Mouse (Mus musculus): ENCODE data around the gene Prcp. TPM values are rescaled to one million over a fixed set of nuclear protein-coding genes. Genes with fewer than 3 reads are reported as not detected.
"Not testable (repeated sequence)": the region's sequence is repeated elsewhere in the genome, so short reads cannot be mapped to it uniquely, and the experiment has no call there.

Gene Prcp
- polyA plus RNA-seq, 1 experiment from 2014 or later: 19.7 TPM

GRCm38 (mm10) chr7:92886801-92887200, 12.5 kb downstream of the Prcp start:
- Histone ChIP-seq H3K27me3 (replicated peaks; ENCODE audit: control insufficient read depth, insufficient read depth, low read length) (no peaks in the 10 kb centered on the region), H3K9me3 (ENCODE audit: control insufficient read depth, low read length) (no peaks in the 10 kb centered on the region), H3K4me2 (ENCODE audit: low read length) (no peak overlapping the region), H3K9ac (replicated peaks; ENCODE audit: low read depth, low read length) (no peak overlapping the region), H3K4me3 (replicated peaks; ENCODE audit: low read length) (no peak overlapping the region), H3K27ac (ENCODE audit: low read length) (no peak overlapping the region), H3K36me3 (ENCODE audit: control insufficient read depth, insufficient read depth) (no peaks in the 10 kb centered on the region), H3K4me1 (replicated peaks; ENCODE audit: control insufficient read depth, insufficient read depth, low read length) (no peaks in the 10 kb centered on the region)
- WGBS: 86% methylated on average over 7 of the region's 7 CpGs
- ATAC-seq: no peak

GRCm38 (mm10) chr7:92887230-92887629, 13.0 kb downstream of the Prcp start:
- H3K4me1 ChIP-seq (replicated peaks; ENCODE audit: control insufficient read depth, insufficient read depth, low read length): no peaks in the 10 kb centered on the region
- no peak for ATAC-seq
- H3K4me3 ChIP-seq (replicated peaks; ENCODE audit: low read length): no peak overlapping the region
- H3K9me3 ChIP-seq (ENCODE audit: control insufficient read depth, low read length): no peaks in the 10 kb centered on the region; the same call in 1 of the 2 replicates
- no peak overlapping the region for H3K27ac ChIP-seq (ENCODE audit: low read length)
- no peak overlapping the region for H3K9ac ChIP-seq (replicated peaks; ENCODE audit: low read depth, low read length)
- no peaks in the 10 kb centered on the region for H3K36me3 ChIP-seq (ENCODE audit: control insufficient read depth, insufficient read depth)
- WGBS: 89% methylated on average over 5 of the region's 5 CpGs
- no peaks in the 10 kb centered on the region for H3K27me3 ChIP-seq (replicated peaks; ENCODE audit: control insufficient read depth, insufficient read depth, low read length)
- no peak overlapping the region for H3K4me2 ChIP-seq (ENCODE audit: low read length)

- no peak overlapping the region for H3K4me2 ChIP-seq (ENCODE audit: low read length)
- H3K9me3 ChIP-seq (ENCODE audit: control insufficient read depth, low read length): no peaks in the 10 kb centered on the region; the same call in 1 of the 2 replicates
- H3K4me3 ChIP-seq (replicated peaks; ENCODE audit: low read length): no peak overlapping the region
- H3K9ac ChIP-seq (replicated peaks; ENCODE audit: low read depth, low read length): no peak overlapping the region
- no peak for ATAC-seq
- no peaks in the 10 kb centered on the region for H3K36me3 ChIP-seq (ENCODE audit: control insufficient read depth, insufficient read depth)
- no peaks in the 10 kb centered on the region for H3K27me3 ChIP-seq (replicated peaks; ENCODE audit: control insufficient read depth, insufficient read depth, low read length)
- 57% methylated on average over 1 of the region's 1 CpGs for WGBS
- no peak overlapping the region for H3K27ac ChIP-seq (ENCODE audit: low read length)
- no peaks in the 10 kb centered on the region for H3K4me1 ChIP-seq (replicated peaks; ENCODE audit: control insufficient read depth, insufficient read depth, low read length)
Observed at GRCm38 (mm10) chr7:92890211-92890610, 15.9 kb downstream of the Prcp start.

GRCm38 (mm10) chr7:92890618-92891230, 16.5 kb downstream of the Prcp start:
- Histone ChIP-seq H3K4me1 (replicated peaks; ENCODE audit: control insufficient read depth, insufficient read depth, low read length) (no peaks in the 10 kb centered on the region), H3K9me3 (ENCODE audit: control insufficient read depth, low read length) (no peaks in the 10 kb centered on the region; the same call in 1 of the 2 replicates), H3K27me3 (replicated peaks; ENCODE audit: control insufficient read depth, insufficient read depth, low read length) (no peaks in the 10 kb centered on the region), H3K36me3 (ENCODE audit: control insufficient read depth, insufficient read depth) (no peaks in the 10 kb centered on the region), H3K9ac (replicated peaks; ENCODE audit: low read depth, low read length) (no peak overlapping the region), H3K4me2 (ENCODE audit: low read length) (no peak overlapping the region), H3K27ac (ENCODE audit: low read length) (no peak overlapping the region), H3K4me3 (replicated peaks; ENCODE audit: low read length) (no peak overlapping the region)
- ATAC-seq: no peak
- WGBS: 37% methylated on average over 4 of the region's 4 CpGs

GRCm38 (mm10) chr7:92893478-92893877, 19.2 kb downstream of the Prcp start:
- Histone ChIP-seq H3K9me3 (ENCODE audit: control insufficient read depth, low read length) (no peaks in the 10 kb centered on the region; the same call in 1 of the 2 replicates), H3K36me3 (ENCODE audit: control insufficient read depth, insufficient read depth) (no peaks in the 10 kb centered on the region), H3K9ac (replicated peaks; ENCODE audit: low read depth, low read length) (no peak overlapping the region), H3K27ac (ENCODE audit: low read length) (no peak overlapping the region), H3K4me3 (replicated peaks; ENCODE audit: low read length) (no peak overlapping the region), H3K27me3 (replicated peaks; ENCODE audit: control insufficient read depth, insufficient read depth, low read length) (no peaks in the 10 kb centered on the region), H3K4me2 (ENCODE audit: low read length) (no peak overlapping the region), H3K4me1 (replicated peaks; ENCODE audit: control insufficient read depth, insufficient read depth, low read length) (peaks cover 3% of the 10 kb centered on the region; the same call in 1 of the 2 replicates)
- WGBS: 34% methylated on average over 3 of the region's 3 CpGs
- no peak for ATAC-seq

- H3K9me3 ChIP-seq (ENCODE audit: control insufficient read depth, low read length): no peaks in the 10 kb centered on the region; the same call in 1 of the 2 replicates
- no peaks in the 10 kb centered on the region for H3K36me3 ChIP-seq (ENCODE audit: control insufficient read depth, insufficient read depth)
- H3K27ac ChIP-seq (ENCODE audit: low read length): no peak overlapping the region
- 60% methylated on average over 5 of the region's 5 CpGs for WGBS
- H3K4me1 ChIP-seq (replicated peaks; ENCODE audit: control insufficient read depth, insufficient read depth, low read length): peaks cover 3% of the 10 kb centered on the region; the same call in 1 of the 2 replicates
- no peaks in the 10 kb centered on the region for H3K27me3 ChIP-seq (replicated peaks; ENCODE audit: control insufficient read depth, insufficient read depth, low read length)
- H3K9ac ChIP-seq (replicated peaks; ENCODE audit: low read depth, low read length): no peak overlapping the region
- ATAC-seq: peak; percentile 33
- H3K4me2 ChIP-seq (ENCODE audit: low read length): no peak overlapping the region
- no peak overlapping the region for H3K4me3 ChIP-seq (replicated peaks; ENCODE audit: low read length)
Observed at GRCm38 (mm10) chr7:92896036-92896435, 21.8 kb downstream of the Prcp start.

GRCm38 (mm10) chr7:92897021-92897420, 22.8 kb downstream of the Prcp start:
- H3K27ac ChIP-seq (ENCODE audit: low read length): no peak overlapping the region
- no peaks in the 10 kb centered on the region; the same call in 1 of the 2 replicates for H3K9me3 ChIP-seq (ENCODE audit: control insufficient read depth, low read length)
- WGBS: 64% methylated on average over 2 of the region's 2 CpGs
- 0 out of 2 replicates have a peak, but pooled peaks have one; percentile 66 for ATAC-seq
- H3K27me3 ChIP-seq (replicated peaks; ENCODE audit: control insufficient read depth, insufficient read depth, low read length): no peaks in the 10 kb centered on the region
- peaks cover 3% of the 10 kb centered on the region; the same call in 1 of the 2 replicates for H3K4me1 ChIP-seq (replicated peaks; ENCODE audit: control insufficient read depth, insufficient read depth, low read length)
- no peak overlapping the region for H3K4me3 ChIP-seq (replicated peaks; ENCODE audit: low read length)
- no peaks in the 10 kb centered on the region for H3K36me3 ChIP-seq (ENCODE audit: control insufficient read depth, insufficient read depth)
- no peak overlapping the region for H3K4me2 ChIP-seq (ENCODE audit: low read length)
- no peak overlapping the region for H3K9ac ChIP-seq (replicated peaks; ENCODE audit: low read depth, low read length)

GRCm38 (mm10) chr7:92903360-92904038, 29.2 kb downstream of the Prcp start:
- Histone ChIP-seq H3K9me3 (ENCODE audit: control insufficient read depth, low read length) (no peaks in the 10 kb centered on the region), H3K4me3 (replicated peaks; ENCODE audit: low read length) (no peak overlapping the region), H3K9ac (replicated peaks; ENCODE audit: low read depth, low read length) (no peak overlapping the region), H3K27me3 (replicated peaks; ENCODE audit: control insufficient read depth, insufficient read depth, low read length) (no peaks in the 10 kb centered on the region), H3K27ac (ENCODE audit: low read length) (no peak overlapping the region), H3K4me1 (replicated peaks; ENCODE audit: control insufficient read depth, insufficient read depth, low read length) (no peaks in the 10 kb centered on the region), H3K36me3 (ENCODE audit: control insufficient read depth, insufficient read depth) (no peaks in the 10 kb centered on the region), H3K4me2 (ENCODE audit: low read length) (no peak overlapping the region)
- 42% methylated on average over 7 of the region's 7 CpGs for WGBS
- peak; percentile 96 for ATAC-seq

- H3K4me3 ChIP-seq (replicated peaks; ENCODE audit: low read length); H3K27me3 ChIP-seq (replicated peaks; ENCODE audit: control insufficient read depth, insufficient read depth, low read length); H3K9ac ChIP-seq (replicated peaks; ENCODE audit: low read depth, low read length); ATAC-seq; H3K27ac ChIP-seq (ENCODE audit: low read length); H3K4me2 ChIP-seq (ENCODE audit: low read length); H3K36me3 ChIP-seq (ENCODE audit: control insufficient read depth, insufficient read depth); H3K9me3 ChIP-seq (ENCODE audit: control insufficient read depth, low read length); H3K4me1 ChIP-seq (replicated peaks; ENCODE audit: control insufficient read depth, insufficient read depth, low read length): not testable (repeated sequence)
- WGBS: 41% methylated on average over 7 of the region's 7 CpGs
Observed at GRCm38 (mm10) chr7:92904285-92904684, 30.0 kb downstream of the Prcp start.
